Mouse (Mus musculus) retina, postnatal 7 days (tissue): ENCODE measurements around the gene Usp22.

ENCODE experiments used
- DNase-seq: peaks from one replicate; pipeline ENCODE4 v3.0.0-alpha.2; 2012; ENCODE audit warnings: low read depth, low spot score

Usp22 gene

DNA sequence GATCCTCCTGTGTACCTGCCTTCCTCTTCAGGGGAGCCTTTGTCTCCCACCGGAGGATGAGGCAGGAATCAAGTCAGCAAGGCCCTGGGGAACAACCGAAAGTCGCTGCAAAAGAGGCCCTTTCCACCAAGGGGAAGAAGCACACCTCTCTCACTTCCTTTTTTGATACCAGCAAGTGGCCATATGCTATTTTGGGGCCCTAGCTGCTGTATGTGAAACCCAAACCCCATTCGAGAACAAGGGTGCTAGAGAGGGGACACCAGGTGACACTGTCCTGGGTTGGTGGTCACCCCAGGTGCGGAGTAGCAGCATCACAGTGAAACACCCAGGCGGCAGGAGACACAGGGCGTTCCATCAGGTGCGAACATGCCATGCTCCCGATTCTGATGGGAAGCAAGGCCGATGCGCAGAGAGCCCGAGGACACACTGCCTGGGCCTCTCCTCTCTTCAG lies 65.9 kb downstream of the Usp22 start:
- DNase-seq: no peak

DNA sequence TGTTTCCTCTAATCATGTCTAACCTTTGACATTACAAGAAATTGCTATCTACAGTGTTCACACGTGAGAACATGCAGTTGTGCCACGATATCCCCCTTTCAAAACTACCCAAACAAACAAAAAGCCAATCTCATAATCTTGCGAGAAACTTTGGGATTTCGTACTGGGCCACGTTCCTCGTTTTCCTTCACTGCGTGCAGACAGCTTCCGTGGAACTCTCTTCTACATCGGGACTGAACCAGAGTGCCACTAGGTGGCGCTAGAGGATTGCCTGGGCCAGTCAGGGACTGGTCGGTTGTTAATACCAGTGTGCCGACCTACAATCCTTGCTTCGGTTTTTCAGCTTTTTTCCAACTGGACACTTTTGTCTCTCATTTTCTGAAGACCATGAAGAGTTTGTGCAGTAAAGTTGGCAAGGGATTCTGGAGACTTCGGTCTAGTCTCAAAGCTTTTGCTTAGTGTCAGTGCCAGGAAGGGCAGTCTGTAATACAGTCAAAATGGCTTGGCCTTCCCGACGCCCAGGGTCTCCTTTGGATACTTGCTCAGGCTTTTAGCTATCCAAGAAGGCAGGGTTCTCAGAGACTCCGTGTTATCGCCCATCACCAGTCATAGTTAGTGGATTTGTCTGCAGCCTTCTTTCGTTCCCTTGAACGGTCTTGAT lies 70.5 kb downstream of the Usp22 start:
- peak; percentile 82 for DNase-seq

DNA sequence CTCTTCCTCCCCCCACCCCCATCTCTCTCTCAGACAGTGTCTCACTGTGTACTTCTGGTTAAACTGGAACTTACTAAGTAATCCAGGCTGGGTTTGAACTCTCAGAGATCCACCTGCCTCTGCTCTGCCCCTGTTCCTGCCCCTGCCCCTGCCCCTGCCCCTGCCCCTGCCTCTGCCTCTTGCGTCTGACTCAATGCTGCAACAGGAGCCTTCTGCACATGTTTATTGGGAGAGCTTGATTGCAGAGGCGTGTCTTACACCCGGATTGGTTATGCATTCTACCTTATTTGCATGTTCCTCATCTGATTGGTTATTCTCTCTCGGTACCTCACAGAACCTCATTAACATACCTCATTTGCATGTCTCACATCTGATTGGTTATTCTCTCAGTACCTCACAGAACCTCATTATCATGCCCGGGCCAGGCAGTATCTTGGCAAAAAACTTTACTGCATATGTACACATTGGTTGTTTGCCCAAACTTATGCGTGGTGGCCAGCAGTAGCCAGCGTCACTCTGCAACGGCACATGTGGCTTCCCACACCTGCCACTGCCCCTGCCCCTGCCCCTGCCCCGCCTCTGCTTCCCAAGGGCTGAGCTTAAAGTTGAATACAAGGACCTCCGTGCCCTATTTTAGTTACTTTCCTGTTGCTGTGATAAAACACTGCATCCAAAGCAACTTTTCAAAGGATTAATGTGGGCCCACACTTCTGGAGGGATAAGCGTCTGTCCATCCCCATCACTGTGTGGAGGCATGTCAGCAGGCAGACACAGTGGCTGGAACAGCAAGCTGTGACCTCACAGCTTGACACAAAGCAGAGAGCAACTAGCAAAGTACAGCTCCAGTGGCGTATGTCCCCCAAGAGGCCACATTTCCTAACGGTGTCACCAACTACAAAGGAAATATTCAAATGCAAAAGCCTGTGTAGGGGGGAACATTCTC lies 72.2 kb downstream of the Usp22 start:
- DNase-seq: no peak
